Mouse (Mus musculus): Measurements from ENCODE around the gene Dhx37.

Dhx37 gene

GRCm38 (mm10) chr5:125433793-125434337 lies at the start of gene Dhx37:
Gene Dhx37 (minus strand): TSS chr5:125434121.
- in situ Hi-C loops (cut with MboI, MseI): no loop called here

- in situ Hi-C loops (cut with MboI, MseI): no loop called here
These were observed 48.6 kb upstream of the Dhx37 start for GRCm38 (mm10) chr5:125482474-125482873.

DNA sequence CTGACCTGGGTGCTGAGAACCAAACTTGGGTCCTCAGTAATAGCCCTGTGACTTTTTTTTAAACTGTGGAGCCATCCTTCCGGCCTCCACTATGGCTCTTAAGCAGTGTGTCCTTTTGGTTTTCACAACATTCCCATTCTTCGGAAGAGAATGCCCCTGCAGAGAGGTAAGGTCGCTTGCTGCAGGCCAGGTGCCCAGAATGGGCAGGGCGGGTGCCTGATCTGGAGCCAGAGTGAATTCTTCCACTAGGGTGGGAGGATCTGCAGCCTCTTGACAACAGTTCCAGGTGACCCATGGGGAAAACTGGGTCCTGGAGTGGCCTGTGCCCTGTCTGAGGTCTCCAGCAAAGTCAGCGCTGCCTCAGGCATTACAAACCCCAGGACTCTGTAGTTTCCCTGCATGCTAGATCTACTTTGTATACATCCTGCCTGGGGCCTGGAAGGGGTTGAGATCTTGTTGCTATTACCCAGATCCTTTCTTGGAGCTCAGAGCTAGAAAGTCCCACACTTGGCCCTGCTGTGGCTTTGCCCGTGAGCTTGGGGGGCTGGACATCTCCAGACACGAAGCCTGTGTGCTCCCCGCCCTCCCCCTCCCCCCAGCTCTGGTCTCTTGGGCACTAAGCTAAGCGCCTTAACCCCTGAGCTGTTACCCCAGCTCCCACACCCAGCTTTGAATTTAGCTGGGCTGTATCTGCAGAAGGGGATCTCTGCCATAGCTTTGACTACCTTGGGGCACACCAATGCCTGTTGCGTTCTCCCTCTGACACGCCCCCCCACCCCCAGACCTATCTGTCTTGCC lies 46.7 kb upstream of the Dhx37 start:
- in situ Hi-C loops (cut with MboI, MseI): no loop called here

DNA sequence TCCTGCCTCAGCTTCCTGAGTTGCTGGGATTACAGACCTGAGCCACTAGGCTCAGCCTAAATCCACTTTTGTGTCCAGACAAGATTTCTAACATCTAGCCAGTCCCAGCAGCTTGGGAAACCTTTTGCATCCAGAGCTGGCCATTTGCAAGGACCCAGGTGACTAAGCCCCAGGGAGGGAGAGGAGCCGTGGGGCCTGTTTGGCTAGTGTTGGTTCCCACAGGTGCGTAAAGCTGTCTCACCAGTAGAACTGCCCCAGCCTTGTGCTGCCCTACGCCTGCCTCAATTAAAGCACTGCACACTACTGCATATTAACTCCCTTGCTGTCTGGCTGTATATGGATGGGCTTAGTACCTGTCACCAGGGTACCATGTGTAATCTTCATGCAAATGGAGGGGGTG lies 45.5 kb upstream of the Dhx37 start:
- in situ Hi-C loops (cut with MboI, MseI): no loop called here

DNA sequence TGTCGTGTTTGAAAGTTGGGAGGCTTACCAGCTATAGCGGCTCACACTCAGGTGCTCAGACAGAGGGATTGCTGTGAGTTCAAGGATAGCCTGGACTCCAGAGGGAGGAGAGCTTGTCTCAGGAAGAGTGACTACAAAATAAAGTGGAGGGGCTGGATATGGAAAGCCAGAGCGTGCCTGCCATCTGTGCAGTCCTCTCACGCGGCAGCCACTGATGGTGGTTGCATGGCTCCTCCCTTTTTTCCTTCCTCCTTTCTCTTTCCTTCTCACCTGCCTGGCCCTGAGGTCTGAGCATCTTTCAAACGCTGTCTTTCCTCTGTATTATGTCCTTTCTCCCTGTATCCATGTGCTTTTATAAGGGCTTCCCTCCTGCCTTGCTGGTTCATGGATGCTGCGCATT lies 44.1 kb upstream of the Dhx37 start:
- in situ Hi-C loops (cut with MboI, MseI): no loop called here

GRCm38 (mm10) chr5:125477533-125477932 lies 43.6 kb upstream of the Dhx37 start:
- in situ Hi-C loops (cut with MboI, MseI): no loop called here

DNA sequence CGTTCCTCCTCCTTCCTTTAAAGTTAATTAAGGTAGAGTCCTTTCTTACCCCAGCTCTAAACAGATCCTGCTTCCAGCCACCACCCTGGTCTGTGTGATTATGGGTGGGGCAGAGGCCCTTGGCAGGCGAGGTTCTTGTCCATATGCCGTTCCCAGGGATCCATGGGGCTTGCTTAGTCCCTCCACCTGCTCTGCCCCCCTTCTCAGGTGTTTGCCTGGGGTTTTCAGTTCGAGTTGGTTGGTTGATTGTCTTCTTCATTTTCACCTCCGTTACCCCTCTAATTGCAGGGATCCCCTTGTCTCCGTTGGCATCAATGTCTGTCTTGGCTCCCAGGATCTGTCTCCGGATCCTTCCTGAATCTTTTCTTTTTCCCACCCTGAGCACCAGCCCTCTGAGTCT lies 42.9 kb upstream of the Dhx37 start:
- in situ Hi-C loops (cut with MboI, MseI): no loop called here

GRCm38 (mm10) chr5:125476286-125476625 lies 42.3 kb upstream of the Dhx37 start:
- in situ Hi-C loops (cut with MboI, MseI): no loop called here

GRCm38 (mm10) chr5:125475601-125476285 lies 41.8 kb upstream of the Dhx37 start, which contains the start of gene Aacs:
Gene Aacs (plus strand): TSS chr5:125475814.
- in situ Hi-C loops (cut with MboI, MseI): no loop called here

DNA sequence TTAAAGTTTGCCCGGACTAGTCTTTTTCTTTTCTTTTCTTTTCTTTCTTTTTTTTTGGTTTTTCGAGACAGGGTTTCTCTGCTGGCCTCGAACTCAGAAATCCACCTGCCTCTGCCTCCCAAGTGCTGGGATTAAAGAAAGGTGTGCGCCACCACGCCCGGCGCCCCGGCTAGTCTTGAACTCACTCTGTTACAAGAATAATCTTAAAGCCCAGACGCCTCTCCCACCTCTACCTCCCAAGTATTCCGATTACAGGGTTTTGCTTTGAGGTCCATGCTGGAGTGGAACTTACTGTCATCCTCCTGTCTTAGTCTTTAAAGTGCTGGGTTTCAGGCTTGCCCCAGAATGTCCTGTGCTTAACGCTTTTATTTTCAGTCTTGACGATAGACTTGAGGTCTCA lies 41.1 kb upstream of the Dhx37 start:
- in situ Hi-C loops (cut with MboI, MseI): no loop called here

GRCm38 (mm10) chr5:125472796-125473475 lies 39.0 kb upstream of the Dhx37 start:
- in situ Hi-C loops (cut with MboI, MseI): no loop called here

DNA sequence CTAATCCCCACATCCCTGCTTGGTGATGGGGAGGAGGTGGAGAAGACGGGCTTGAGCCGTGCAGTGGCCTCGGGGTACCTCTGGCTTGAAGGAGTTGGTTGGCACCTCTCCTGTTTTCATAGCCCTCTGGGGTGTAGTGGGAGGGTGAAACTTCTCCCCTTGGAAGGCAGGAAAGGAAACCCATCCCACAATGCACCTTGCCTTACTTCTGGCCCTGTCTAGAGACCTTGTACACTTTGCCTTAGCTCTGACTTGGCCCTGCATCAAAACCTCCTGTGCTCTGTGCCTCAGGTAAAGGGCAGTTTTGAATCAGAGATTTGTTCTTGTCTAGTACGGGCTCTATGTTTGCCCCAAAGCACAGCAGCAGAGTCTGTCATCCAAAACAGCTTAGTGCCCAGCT lies 36.8 kb upstream of the Dhx37 start:
- in situ Hi-C loops (cut with MboI, MseI): no loop called here

DNA sequence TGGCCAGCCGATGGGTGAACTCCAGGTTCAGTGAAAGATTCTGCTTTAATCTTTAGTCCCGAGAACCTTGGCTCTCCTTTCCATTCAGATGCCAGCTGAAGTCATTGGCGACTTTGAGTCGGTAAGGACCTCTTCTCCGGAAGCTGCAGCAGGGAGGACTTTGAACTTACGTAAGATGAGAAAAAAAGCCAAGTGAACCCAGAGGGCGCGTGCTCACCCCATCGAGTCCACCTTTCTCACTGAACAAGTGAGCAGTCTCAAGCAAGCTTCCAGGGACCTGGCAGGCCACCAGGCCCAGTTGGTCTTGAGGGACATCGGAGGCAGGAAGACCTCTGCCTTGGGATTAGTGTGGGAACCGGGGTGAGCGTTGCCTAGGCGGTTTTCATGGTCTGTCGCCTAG lies 33.3 kb upstream of the Dhx37 start:
- in situ Hi-C loops (cut with MboI, MseI): no loop called here

DNA sequence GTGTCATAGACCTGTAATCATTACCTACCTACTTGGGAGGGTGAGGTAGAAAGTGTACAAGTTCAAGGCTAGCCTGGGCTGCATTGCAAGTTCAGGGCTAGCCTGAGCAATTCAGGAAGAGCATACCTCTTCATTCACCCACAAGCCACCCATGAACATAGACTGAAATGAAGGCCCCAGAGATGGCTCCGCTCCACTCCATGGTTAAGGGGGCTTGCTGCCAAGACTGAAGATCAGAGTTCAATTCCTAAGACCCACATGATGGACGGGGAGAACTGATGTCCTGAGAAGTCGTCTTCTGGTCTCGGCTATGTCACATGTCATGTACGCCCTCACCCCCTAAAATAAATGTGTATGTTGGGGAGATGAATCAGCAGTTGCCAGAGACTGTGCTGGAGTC lies 32.6 kb upstream of the Dhx37 start:
- in situ Hi-C loops (cut with MboI, MseI): no loop called here

DNA sequence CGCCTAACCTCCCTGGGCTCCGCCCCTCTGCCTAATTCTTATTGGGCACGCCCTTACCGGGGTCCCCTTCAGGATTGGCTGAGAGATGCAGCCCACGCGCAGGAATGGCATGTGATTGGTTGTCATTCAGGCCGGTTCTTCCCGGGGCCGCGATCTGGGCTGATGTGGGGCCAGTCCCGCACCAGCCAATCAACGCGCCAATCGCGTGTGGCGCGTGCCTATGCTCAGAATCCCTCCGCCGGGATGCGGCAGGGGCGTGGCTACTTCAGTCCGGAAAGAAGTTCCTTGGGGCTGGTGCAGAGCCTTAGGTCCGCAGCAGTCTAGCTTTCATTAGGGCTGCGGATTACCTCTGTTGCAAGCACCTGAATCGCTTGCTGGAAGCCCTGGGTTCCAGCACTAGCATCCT lies 31.8 kb upstream of the Dhx37 start:
- in situ Hi-C loops (cut with MboI, MseI): no loop called here

DNA sequence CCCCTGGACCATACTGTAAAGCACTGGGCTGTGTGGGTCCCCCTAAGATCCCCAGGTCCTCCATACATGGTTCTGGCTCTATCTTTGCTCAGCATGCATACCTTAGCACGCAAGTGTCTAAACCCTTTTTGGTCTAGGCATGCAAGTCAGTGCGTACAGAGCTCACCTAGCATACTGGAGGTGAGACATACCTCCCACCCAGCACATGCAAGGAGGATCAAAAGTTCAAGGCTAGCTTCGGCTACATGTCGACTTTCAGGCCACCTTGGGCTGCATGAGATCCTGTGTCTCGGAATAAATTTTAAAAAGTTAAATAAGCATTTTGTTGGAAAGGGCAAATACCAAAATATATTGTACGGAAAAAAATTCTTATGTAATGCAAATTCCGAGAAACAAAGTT lies 31.3 kb upstream of the Dhx37 start:
- in situ Hi-C loops (cut with MboI, MseI): no loop called here

DNA sequence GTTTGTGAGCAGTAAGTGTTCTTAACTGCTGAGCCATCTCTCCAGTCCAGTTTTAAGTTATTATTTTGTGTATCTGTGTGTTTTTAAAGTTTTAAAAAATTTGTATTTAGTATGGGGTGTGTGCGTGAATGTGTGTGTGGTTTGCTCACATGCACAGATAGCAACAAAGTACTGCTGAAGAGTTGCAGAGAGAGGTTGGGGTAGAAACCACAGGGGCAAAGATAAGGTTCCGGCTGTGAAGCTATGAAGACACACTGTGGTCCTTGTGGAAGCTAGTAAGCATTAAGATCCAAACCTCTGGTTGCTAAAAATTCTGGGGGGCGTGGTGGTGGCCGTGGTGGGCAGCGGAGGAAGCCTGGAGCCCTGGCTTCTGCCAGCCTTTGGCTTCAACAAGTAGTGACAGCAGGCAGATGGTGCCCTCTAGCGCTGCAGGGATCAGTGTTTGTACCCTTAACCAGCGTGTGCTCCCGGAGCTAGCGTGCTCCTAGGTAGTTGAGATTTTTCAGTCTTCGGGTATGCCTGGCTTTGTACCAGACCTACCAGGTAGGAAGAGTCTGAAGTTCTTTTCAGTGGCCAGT lies 28.0 kb upstream of the Dhx37 start:
- in situ Hi-C loops (cut with MboI, MseI): no loop called here

DNA sequence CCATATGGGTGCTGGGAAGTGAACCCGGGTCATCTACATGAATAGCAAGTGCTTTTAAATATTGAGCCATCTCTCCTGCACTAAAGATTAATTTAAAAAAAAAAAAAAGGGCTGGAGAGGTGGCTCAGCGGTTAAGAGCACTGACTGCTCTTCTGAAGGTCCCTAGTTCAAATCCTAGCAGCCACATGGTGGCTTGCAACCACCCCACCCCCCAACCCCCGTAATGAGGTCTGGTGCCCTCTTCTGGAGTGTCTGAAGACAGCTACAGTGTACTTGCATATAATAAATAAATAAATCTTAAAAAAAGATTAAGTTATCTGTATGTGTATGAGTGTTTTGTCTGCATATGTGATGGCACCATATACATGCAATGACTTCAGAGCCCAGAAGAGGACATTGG lies 26.7 kb upstream of the Dhx37 start:
- in situ Hi-C loops (cut with MboI, MseI): no loop called here

DNA sequence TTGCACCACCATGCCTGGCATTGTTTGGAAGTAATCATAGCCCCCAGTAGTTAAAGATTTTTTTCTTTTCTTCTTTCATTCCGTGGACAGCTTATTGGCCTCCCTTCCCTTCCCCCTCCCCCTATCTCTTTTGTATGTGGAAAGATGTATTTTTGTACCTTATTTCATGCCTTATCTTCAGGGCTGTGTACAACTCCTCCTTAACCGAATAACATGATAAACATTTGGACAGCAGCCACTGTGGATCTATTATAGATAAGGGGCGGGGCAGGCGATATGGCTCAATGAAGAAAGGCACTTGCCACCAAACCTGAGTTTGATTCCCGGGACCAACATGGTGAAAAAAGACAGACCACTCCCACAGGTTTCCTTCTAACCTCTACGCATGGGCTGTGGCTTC lies 23.6 kb upstream of the Dhx37 start:
- in situ Hi-C loops (cut with MboI, MseI): no loop called here

- in situ Hi-C loops (cut with MboI, MseI): no loop called here
These were observed 22.2 kb upstream of the Dhx37 start for GRCm38 (mm10) chr5:125456100-125456499.

DNA sequence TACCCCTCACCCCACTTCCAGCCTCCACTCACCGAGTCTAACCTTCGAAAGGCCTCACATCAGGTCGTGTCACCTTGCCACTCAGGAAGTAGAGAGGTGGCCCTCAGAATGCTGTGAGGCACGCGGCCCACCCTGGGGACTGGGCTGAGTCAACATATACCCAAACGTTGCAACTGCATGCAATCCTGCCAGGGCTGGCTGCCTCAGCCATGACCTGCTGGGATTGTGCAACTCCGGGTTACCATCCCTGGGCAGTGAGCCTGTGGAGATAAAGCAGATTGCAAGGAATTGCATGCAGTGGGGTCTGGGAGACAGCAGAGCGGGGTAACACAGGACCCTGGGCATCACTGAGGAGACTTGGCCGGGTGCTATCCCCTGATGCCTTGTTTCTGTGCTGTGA lies 18.7 kb upstream of the Dhx37 start:
- in situ Hi-C loops (cut with MboI, MseI): no loop called here

DNA sequence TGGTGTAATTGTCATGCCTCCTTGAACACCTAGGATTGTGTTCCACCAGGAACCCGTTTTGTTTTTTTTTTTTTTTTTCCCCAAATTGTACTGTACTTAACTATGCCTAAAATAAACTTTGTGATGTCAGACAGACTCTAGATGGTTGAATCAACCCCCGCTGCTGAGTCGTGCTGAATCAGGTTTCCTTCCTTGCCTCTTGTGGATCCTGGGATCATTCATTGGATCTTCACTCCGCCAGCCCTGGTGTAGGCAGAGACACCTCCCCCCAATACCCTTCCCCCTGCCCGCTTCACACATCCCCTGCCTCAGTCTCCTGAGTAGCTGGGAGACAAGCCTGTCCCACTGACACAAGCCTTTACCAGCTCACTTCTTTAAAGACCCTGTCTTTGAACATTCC lies 15.4 kb upstream of the Dhx37 start:
- in situ Hi-C loops (cut with MboI, MseI): no loop called here

Measured in regulatory T cell (primary cell).